Mouse (Mus musculus) forebrain, embryonic 14.5 days (tissue): ENCODE results near the gene Cyp4f16. TPM values are rescaled to one million over a fixed set of nuclear protein-coding genes. Genes with fewer than 3 reads are reported as not detected.
A peak's percentile ranks its signal among the peaks of the same experiment; 100 is the strongest.
"Not testable (repeated sequence)": the region's sequence is repeated elsewhere in the genome, so short reads cannot be mapped to it uniquely, and the experiment has no call there.

Source experiments
- ATAC-seq: fragments of 200-750 bp; cut with Nextera tagmentation; 2 replicates; pipeline ENCODE4 v1.8.0; 2017; ENCODE audit warnings: mild to moderate bottlenecking, moderate library complexity
- DNase-seq: peaks from one replicate; pipeline ENCODE4 v3.0.0-alpha.2; 2015; ENCODE audit warnings: low spot score
- H3K27ac ChIP-seq: fragments of 300-500 bp; sonication (generic); 2 replicates; pipeline ENCODE4 v1.5.1; 2014; ENCODE audit warnings: low read depth, mild to moderate bottlenecking, control low read depth, low read length, moderate library complexity
- H3K27me3 ChIP-seq: fragments of 300-500 bp; sonication (generic); replicated peaks from 2 replicates; pipeline ENCODE4 v1.6.1; 2014; ENCODE audit warnings: low read length, control low read depth, mixed read lengths; ENCODE audit not compliant: control insufficient read depth, insufficient read depth
- H3K36me3 ChIP-seq: fragments of 300-500 bp; sonication (generic); 2 replicates; pipeline ENCODE4 v1.6.1; 2014; ENCODE audit warnings: low read length, control low read depth; ENCODE audit not compliant: control insufficient read depth, insufficient read depth
- H3K4me1 ChIP-seq: fragments of 300-500 bp; sonication (generic); 2 replicates; pipeline ENCODE4 v1.6.1; 2014; ENCODE audit warnings: antibody characterized with exemption, low read length, control low read depth; ENCODE audit not compliant: control insufficient read depth, insufficient read depth
- H3K4me2 ChIP-seq: fragments of 300-500 bp; sonication (generic); 2 replicates; pipeline ENCODE4 v1.6.1; 2014; ENCODE audit warnings: mild to moderate bottlenecking, control low read depth, low read length
- H3K4me3 ChIP-seq: fragments of 300-500 bp; sonication (generic); 2 replicates; pipeline ENCODE4 v1.5.1; 2014; ENCODE audit warnings: low read depth, low read length, control low read depth
- H3K9ac ChIP-seq: fragments of 300-500 bp; sonication (generic); 2 replicates; pipeline ENCODE4 v1.6.1; 2014; ENCODE audit warnings: mild to moderate bottlenecking, low read length, control low read depth, moderate library complexity
- H3K9me3 ChIP-seq: fragments of 300-500 bp; sonication (generic); replicated peaks from 2 replicates; pipeline ENCODE4 v1.6.1; 2016; ENCODE audit warnings: low read length, control low read depth, mixed read lengths; ENCODE audit not compliant: control insufficient read depth
- WGBS: fragments of 180-500 bp; shearing (Covaris S2); extraction: QIAGEN DNeasy Blood & Tissue Kit; methylation state at CpG from one replicate; pipeline ENCODE4 v1.1.7; 2014; 5-methylcytosine and 5-hydroxymethylcytosine counted together
- polyA plus RNA-seq: library from polyadenylated mRNA; unstranded; fragments of >200 nt; fragmentation: Nextera tagmentation; extraction: Ambion mirVana; gene quantifications from 2 replicates; pipeline ENCODE4 v1.2.1, GENCODE M21; 2014

The Cyp4f16 gene
- polyA plus RNA-seq, 1 experiment from 2014 or later: 18.4 TPM

- DNase-seq (no peak), ATAC-seq (no peak)
- Histone ChIP-seq H3K27ac (no peak overlapping the region), H3K9ac (no peak overlapping the region), H3K4me1 (no peaks in the 10 kb centered on the region), H3K4me3 (no peak overlapping the region), H3K27me3 (no peaks in the 10 kb centered on the region), H3K36me3 (no peaks in the 10 kb centered on the region), H3K9me3 (no peaks in the 10 kb centered on the region), H3K4me2 (no peak overlapping the region)
- 51% methylated on average over 5 of the region's 5 CpGs for WGBS
Measured at GRCm38 (mm10) chr17:32516126-32516525, 20.2 kb upstream of the Cyp4f16 start.

- DNase-seq (no peak), ATAC-seq (no peak)
- WGBS: 89% methylated on average over 5 of the region's 5 CpGs
- H3K9me3 ChIP-seq: no peaks in the 10 kb centered on the region
- no peak overlapping the region for H3K9ac ChIP-seq
- H3K36me3 ChIP-seq: 0 out of 2 replicates have a peak, but pooled peaks cover 5% of the 10 kb centered on the region
- no peak overlapping the region for H3K27ac ChIP-seq
- no peak overlapping the region for H3K4me3 ChIP-seq
- H3K4me2 ChIP-seq: no peak overlapping the region
- H3K27me3 ChIP-seq: no peaks in the 10 kb centered on the region
- no peaks in the 10 kb centered on the region for H3K4me1 ChIP-seq
Measured at GRCm38 (mm10) chr17:32521981-32522380, 14.4 kb upstream of the Cyp4f16 start.

DNA sequence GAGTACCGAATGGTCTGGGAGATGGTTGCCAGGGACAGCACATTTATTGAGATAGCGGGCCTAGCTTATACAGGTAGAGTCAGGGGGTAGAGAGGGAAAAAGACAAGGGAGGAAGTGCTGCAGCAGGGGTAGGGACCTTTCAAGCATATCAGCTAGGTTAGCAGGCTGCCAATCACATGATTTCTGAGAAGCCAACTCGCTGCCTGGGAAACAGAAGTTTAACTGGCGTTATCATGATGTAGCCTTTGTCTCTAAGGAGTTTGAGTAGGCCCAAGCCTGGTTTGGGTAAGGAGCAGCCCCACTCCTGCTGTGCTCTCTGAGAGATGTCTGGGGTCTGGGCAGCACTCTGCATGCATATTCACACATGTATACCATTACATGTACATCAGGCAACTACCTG is 14.0 kb upstream of the Cyp4f16 start:
- no peak overlapping the region for H3K27ac ChIP-seq
- H3K4me1 ChIP-seq: no peaks in the 10 kb centered on the region
- H3K4me2 ChIP-seq: no peak overlapping the region
- no peak overlapping the region for H3K9ac ChIP-seq
- no peak for DNase-seq
- no peak for ATAC-seq
- 83% methylated on average over 4 of the region's 4 CpGs for WGBS
- no peaks in the 10 kb centered on the region for H3K27me3 ChIP-seq
- no peak overlapping the region for H3K4me3 ChIP-seq
- H3K36me3 ChIP-seq: 0 out of 2 replicates have a peak, but pooled peaks cover 5% of the 10 kb centered on the region
- H3K9me3 ChIP-seq: no peaks in the 10 kb centered on the region

DNA sequence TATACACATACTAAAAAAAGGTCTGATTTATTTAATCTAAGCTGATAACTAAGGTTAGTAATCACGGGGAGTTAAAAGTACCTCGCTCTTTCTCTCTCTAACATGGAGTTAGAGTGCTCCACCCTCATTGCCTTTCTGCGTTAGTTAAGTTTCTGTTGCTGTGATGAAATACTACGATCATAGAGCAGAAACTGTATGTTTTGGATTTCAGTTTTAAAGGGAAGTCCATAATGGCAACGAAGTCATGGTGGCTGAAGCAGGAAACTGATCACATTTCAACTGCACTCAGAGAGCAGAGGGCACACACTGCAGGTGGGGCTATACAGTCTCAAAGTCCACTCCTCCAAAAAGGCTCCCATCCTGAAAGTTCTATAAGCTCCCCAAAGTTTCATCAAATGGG is 13.5 kb upstream of the Cyp4f16 start:
- H3K9me3 ChIP-seq: no peaks in the 10 kb centered on the region
- H3K4me2 ChIP-seq: no peak overlapping the region
- ATAC-seq (no peak), DNase-seq (no peak)
- H3K27me3 ChIP-seq: no peaks in the 10 kb centered on the region
- H3K27ac ChIP-seq: no peak overlapping the region
- H3K9ac ChIP-seq: no peak overlapping the region
- 0 out of 2 replicates have a peak, but pooled peaks cover 5% of the 10 kb centered on the region for H3K36me3 ChIP-seq
- H3K4me3 ChIP-seq: no peak overlapping the region
- H3K4me1 ChIP-seq: no peaks in the 10 kb centered on the region
- WGBS: 91% methylated on average over 5 of the region's 5 CpGs

- Histone ChIP-seq H3K4me2 (no peak overlapping the region), H3K27me3 (no peaks in the 10 kb centered on the region), H3K9ac (no peak overlapping the region), H3K36me3 (peaks cover 5% of the 10 kb centered on the region; the same call in 1 of the 2 replicates), H3K4me3 (no peak overlapping the region), H3K9me3 (no peaks in the 10 kb centered on the region), H3K27ac (no peak overlapping the region), H3K4me1 (no peaks in the 10 kb centered on the region)
- ATAC-seq (no peak), DNase-seq (no peak)
- 93% methylated on average over 11 of the region's 11 CpGs for WGBS
Measured at GRCm38 (mm10) chr17:32523895-32524294, 12.5 kb upstream of the Cyp4f16 start.

- H3K4me2 ChIP-seq, H3K27ac ChIP-seq, H3K9ac ChIP-seq, ATAC-seq, DNase-seq, H3K9me3 ChIP-seq, H3K36me3 ChIP-seq, H3K27me3 ChIP-seq, H3K4me3 ChIP-seq, H3K4me1 ChIP-seq: not testable (repeated sequence)
- 84% methylated on average over 1 of the region's 1 CpGs for WGBS
Measured at GRCm38 (mm10) chr17:32526341-32526740, 10.0 kb upstream of the Cyp4f16 start.

DNA sequence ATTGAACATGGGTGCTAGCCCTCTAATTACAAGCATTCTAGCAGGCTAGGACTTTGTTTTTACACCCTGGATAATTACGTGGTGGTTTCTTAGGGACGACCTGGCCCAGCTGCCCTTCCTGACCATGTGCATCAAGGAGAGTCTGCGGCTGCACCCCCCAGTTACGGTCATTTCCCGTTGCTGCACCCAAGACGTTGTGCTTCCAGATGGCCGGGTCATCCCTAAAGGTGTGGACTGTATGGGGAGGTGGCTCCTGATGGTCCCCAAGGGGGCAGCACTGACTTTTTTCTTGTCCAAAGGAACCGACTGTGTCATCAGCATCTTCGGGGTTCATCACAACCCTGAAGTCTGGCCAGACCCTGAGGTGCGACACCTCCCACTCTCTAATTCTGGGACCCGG is 8.6 kb upstream of the Cyp4f16 start:
- no peak overlapping the region for H3K27ac ChIP-seq
- peaks cover 5% of the 10 kb centered on the region; the same call in 1 of the 2 replicates for H3K36me3 ChIP-seq
- WGBS: 86% methylated on average over 11 of the region's 11 CpGs
- ATAC-seq (no peak), DNase-seq (no peak)
- H3K4me2 ChIP-seq: no peak overlapping the region
- no peaks in the 10 kb centered on the region for H3K9me3 ChIP-seq
- H3K27me3 ChIP-seq: no peaks in the 10 kb centered on the region
- no peaks in the 10 kb centered on the region for H3K4me1 ChIP-seq
- H3K9ac ChIP-seq: no peak overlapping the region
- no peak overlapping the region for H3K4me3 ChIP-seq

DNA sequence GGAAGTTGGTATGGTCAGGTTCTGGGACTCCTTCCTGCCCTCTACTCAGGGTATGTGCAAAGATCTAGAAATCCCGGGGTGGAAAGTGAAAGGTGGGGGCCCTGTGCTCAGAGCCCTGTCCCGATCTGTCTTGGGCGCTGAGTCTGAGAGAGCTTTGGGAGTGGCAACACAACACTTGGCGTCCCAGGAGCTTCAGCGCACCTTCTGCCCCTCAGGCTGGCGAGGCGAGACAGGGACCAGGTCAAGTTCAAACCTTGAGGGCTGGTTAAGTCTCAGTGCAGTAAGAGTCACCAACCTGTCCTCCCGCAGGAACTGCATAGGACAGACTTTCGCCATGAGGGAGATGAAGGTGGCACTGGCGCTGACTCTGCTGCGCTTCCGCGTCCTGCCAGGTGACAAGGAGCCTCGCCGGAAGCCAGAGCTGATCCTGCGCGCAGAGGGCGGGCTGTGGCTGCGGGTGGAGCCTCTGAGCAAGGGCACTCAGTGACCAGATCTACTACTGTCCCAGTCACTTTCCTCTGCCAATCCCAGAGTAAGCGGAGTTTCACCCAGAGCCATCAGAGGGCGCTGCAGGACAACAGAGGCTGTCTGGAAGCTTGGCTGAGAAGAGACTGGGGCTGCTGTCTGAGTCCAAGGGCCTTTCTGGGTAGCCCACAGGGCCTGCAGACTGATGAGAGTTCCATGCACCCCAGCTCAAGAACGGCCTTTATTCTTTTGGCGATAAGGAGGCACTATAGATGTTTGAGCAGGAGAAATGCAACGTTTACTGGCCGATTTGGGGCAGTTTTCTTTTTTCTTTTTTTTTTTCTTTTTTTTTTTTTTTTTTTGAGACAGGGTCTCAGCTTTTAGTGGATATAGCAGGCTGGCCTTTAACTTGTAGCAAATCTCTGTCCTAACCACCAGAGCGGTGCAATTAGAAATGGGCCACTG is 7.7 kb upstream of the Cyp4f16 start:
- Histone ChIP-seq H3K36me3 (peaks cover 5% of the 10 kb centered on the region; the same call in 1 of the 2 replicates), H3K9me3 (no peaks in the 10 kb centered on the region), H3K9ac (peak overlapping the region; percentile 29; the same call in 1 of the 2 replicates), H3K4me2 (peak overlapping the region; percentile 43), H3K4me3 (no peak overlapping the region), H3K4me1 (no peaks in the 10 kb centered on the region), H3K27ac (no peak overlapping the region), H3K27me3 (no peaks in the 10 kb centered on the region)
- ATAC-seq (peak; percentile 55; the same call in 1 of the 2 replicates), DNase-seq (peak; percentile 81)
- WGBS: 16% methylated on average over 26 of the region's 26 CpGs

DNA sequence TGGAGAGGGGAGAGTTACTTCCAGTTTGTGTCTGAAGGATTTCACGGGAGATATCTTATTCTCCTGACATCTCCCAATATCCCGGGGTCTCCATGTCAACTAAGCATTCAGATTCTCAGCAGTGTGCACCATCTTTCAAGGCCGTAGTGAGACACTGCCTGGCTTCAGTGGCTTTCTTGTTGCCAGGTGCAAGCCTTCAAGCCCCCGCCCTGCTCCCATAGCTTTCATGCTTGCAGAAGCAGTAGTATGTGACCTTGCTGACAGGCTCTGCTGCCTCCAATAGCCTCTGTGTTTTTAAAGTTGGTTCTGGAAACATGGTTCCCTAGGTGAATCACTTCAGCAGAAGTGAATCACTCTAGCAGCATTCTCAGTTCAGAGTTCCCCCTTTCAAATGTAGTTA is 4.0 kb upstream of the Cyp4f16 start:
- H3K27ac ChIP-seq, H3K9me3 ChIP-seq, H3K27me3 ChIP-seq, ATAC-seq, H3K4me1 ChIP-seq, H3K9ac ChIP-seq, H3K4me2 ChIP-seq, DNase-seq, H3K36me3 ChIP-seq, H3K4me3 ChIP-seq: not testable (repeated sequence)
- 63% methylated on average over 4 of the region's 4 CpGs for WGBS
